Mouse (Mus musculus) R1 (cell line): ENCODE results near the gene Zfp335.
"Not testable (repeated sequence)": the region's sequence is repeated elsewhere in the genome, so short reads cannot be mapped to it uniquely, and the experiment has no call there.

Experiments used
- DNase-seq: peaks from one replicate; pipeline ENCODE4 v3.0.0-alpha.2; 2018; ENCODE audit warnings: low read depth, low spot score

Gene Zfp335

DNA sequence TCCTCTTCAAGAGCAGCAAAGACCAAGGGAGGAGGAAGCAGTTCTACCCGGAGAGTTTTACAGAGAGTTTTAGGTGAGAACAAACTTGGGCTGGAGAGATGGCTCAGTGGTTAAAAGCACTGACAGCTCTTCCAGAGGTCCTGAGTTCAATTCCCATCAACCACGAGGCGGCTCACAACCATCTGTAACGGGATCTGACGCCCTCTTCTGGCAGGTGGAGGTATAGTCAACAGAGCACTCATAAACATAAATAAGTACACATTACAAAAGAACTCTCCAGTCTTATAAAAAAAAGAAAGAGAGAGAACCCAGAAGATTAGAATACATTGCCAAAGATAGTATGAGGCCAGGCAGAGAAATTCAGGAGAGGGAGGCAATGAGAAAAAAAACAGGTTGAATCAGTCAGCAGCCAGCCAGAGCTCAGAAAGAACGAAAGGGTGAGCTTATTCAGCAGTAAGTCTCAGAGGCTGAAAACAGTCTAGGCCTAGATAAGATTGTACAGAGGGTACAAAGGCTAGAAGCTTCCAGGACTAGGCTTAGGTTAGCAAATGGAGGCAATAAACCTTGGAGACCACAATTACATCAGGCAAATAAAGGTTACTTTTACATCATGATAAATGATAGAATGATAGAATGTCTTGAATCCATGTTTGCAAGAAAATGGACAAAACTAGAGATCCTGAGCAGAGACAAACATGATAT, 39.8 kb downstream of the Zfp335 start:
- DNase-seq: peak; percentile 65

DNA sequence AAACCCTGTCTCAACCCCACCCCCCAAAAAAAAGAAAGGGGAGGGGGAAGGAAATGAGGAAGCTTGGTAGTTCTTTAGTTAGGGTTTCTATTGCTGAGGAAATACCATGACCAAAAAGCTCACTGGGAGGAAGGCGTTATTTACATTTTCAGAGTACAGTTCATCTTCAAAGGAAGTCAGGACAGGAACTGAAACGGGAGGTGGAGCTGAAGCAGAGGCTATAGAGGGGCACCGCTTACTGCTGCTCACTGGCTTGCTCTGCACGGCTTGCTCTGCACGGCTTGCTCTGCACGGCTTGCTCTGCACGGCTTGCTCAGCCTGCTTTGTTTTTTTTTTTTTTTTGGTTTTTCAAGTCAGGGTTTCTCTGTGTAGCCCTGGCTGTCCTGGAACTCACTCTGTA, 43.1 kb downstream of the Zfp335 start:
- no peak for DNase-seq

DNA sequence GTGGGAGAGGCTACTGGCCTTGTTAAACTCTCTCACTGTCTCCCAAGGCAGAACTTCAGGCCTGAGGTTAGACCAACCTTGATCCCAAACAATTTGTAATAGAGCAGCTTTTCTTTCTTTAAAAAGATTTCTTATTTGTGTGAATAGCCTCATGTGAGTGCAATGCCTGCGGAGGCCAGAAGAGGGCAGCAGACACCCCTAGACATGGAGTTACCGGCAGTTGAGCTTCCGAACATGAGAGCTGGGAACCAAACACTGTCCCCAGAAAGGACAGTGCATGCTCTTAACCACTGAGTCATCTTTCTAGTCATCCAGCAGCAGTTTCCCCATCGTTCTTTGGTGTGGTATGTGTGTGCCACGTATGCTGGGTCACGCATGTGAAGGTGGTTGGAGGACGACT, 44.0 kb downstream of the Zfp335 start:
- DNase-seq: peak; percentile 88

DNA sequence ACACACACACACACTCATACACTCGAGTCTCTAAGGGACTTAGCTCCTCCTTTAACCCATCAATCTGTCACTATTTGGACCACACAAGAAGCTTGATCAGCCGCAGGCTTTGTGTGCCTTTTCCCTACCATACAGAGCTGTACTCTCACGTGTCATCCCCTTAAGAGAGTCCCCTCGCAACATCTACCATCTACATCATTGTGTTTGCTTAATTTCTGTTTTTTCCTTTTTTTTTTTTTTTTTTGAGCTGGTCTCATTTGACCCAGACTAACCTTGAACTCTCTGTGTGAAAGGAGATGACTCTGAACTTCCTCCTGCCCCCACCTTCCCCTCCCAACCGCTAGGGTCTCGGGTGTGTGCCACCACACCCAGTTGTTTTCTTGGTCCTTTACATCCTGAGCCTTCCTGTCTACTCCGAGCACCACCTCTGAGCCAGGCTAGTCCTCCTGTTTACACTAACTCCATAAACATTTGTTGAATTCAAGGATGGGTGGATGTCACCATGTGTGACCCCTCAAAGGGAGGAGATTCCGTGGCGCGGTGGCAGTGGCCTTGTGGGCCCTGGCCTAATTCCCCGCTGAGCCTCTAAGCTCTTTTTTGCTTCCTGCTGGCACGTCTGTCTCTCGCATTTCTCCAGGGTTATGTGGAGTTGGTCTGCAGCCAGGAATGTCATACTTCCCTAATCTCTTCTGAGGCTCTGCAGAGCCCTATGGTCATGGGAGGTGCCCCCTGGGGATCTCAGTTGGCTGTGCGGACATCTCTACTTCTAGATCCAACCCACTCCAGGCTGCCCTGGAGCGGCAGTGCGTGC, 44.6 kb downstream of the Zfp335 start:
- DNase-seq: peak; percentile 94

DNA sequence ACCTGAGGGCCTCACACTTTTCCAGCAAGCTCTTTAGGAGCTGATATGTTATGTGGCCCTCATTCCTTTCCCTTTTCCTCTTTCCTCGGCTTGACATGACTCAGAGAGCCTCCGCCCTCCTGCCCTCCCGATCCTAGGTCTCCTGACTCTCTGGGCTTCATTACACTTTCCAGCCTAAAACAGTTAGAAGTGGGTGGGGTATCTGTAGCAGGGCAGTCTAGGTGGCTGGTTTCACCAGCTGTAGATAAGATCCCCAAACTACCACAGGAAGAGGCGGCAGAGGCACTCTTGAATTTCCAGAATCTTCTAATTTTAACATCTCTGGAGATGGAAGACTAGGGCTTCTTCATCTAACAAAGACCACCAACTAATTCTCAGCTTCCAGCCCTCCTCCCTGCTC, 47.0 kb downstream of the Zfp335 start:
- no peak for DNase-seq

DNA sequence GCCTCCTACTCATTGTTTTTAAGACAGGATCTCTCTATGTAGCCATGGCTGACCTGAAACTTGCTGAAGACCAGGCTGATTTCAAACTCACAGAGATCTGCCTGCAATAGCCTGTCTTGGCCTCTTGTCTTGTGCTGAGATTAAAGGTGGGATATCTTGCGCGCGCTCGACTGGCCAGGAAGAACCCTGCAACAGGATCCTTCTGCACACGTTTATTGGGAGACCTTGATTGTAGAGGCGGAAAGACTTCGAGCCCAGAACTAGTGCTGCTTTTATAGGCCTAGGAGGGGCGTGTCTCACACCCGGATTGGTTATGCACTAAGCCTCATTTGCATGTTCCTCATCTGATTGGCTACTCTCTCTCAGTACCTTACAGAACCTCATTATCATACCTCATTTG, 48.1 kb downstream of the Zfp335 start:
- DNase-seq: peak; percentile 46

DNA sequence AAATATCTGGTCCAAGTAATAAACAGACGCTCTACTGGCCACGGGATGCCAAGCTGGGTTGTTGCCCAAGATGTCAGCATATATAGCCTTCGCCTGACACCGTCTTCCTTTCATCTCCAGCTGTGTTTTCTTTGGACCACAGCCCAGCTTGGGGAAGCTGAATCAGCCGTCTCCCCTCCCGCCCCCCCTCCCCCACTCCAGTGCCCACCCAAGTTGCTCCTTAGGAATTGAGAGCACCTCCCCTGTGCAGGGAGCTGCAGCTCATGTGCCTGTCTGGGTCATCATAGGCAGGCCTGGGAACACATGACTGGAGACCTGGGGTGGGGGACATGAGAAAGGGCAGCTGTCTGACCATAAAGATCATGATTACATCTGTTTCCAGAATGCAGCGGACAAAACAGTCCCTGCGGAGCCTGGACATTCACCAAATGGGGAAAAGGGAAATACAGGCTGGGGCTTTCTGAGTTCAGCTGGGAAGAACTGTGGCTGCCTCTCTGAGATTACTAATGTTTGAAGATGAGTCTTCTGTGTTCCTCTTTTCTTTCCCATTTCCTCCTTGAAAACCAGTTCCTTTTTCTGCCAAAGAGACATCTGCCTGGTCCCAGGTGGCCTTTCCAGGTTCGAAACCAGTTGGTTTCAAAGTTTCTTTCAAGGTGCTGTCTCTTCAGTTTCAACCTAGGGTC, 49.2 kb downstream of the Zfp335 start:
- no peak for DNase-seq

DNA sequence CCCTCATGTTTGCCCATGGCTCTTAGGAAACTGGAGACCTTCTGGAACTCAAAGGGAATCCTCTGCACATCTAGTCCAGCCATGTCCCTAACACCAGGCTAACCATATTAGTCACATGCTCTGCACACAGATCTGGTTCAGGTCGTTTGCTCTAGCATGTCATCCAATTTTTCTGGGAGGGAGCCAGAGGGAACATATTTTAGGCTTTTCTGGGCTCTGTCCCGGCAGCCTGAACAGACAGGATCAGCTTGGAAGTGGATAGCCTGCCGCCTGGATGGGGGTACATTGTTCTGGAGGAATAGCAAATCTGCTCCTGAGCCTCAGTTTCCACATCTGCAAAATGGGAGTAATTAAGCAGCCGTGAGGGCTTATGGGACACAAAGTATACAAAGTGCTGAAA, 50.5 kb downstream of the Zfp335 start:
- DNase-seq: no peak

DNA sequence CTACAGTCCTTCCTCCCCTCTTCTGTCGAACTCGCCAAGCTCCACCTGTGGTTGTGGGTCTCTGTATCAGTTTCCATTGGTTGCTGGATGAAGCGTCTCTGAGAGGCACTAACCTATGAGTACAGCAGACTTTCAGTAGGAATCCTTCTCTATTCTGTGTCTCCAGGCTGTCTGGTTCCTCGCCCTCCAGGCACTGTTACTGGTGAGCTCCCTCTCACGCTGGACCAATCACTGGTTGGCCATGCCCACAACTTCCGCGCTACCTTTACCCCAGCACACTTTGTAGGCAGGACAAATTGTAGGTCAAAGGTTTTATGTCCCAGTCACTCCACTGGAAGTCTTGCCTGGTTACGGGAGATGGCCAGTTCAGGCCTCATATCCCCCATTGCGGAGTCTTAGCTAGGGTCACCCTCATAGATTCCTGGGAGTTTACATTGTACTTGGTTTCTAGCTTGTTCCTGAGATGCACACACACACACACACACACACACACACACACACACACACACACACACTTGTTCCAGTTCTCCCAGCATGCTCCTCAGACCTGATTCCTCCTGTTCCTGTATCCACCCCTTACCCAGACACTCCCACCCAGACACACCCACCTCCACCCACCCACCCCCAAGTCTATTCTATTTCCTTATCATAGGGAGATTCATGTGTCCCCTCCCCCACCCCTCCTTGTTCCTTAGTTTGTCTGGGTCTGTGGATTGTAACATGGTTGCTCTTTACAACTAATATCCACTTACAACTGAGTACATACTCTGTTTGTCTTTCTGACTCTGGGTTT, 51.7 kb downstream of the Zfp335 start:
- peak; percentile 62 for DNase-seq

DNA sequence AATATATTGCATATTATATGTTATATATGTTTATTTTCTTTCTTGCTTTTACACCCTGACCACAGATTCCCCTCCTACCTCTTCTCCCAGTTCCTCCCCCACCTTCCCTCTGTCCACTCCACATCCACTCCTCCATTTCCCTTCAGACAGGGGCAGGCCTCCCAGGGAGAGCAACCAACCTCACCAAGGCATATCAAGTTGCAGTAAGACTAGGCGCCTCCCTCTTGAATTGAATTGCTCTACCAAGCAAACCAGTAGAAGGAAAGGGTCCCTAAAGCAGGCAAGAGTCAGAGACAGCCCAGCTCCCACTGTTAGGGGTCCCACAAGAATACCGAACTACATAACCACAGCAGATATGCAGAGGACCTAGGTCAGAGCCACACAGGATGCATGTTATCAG, 52.4 kb downstream of the Zfp335 start:
- DNase-seq: no peak

DNA sequence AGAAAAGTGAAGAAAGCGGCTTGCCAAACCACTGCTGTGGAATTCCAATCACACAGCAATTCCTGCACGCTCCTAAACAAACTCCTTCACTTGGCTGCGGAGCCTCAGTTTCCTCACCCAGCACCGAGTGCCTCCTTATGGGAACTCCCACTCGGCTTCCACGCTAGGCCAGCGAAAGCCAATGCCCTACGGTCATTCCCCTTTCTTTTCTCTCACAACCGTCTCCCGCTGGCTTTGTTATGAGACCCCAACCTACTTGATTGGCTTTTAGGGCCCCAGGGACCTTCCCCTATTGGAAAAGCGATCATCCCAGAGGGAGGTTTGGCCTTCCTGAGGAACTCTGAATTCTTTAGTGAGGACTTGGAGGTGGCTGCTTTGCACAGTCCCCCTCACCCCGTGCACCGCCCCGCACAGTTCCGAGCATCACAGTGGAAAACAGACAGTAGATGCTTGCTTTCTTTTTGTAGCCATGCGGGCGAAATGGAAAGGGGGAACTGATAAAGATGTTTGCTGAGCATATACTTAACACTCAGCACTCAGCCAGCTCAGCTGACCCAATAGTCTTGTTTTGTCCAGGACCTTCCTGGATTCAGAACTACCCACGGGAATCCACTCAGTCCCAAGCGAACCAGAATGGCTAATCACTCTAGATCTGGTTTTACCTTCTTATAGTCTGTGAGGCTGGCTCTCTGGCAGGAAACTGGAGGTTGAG, 53.6 kb downstream of the Zfp335 start:
- peak; percentile 83 for DNase-seq

DNA sequence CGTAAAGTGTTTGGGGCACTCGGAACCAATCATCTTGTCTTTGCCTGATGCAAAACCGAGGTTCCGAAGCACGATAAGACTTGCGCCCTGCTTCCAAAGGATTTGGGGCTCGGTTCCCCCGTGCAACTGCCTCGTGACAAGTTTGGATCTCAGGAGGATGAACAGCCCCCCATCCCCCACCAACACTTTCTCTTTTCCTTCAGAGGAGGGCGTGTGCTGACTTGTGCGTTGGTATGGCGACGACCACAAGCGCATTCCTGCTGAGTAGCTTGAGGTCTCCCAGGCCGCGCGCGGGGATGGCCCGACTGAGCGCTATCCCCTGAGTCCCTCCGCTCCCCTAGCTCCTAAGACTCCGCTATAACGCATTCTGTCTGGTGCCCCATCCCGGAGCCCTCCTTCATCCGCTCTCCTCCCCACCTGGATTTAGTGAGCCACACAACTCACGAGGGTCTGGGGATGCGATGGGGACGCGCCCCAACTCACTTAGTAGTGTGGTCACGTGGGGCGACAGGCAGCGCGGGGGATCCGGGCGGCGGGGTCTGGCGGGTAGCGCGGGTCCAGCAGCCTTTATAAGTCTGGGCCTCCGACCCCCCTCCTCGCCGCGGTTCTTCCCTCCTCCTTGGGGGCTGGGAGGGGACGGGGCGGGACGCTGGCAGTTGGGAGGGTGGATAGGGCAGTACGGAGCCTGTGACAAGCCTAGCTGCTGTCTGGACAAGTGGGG, 54.3 kb downstream of the Zfp335 start, which contains the start of gene Pltp:
Gene Pltp (minus strand): TSS at position 611 of the 721 bp plus-strand sequence.
- peak; percentile 96 for DNase-seq

DNA sequence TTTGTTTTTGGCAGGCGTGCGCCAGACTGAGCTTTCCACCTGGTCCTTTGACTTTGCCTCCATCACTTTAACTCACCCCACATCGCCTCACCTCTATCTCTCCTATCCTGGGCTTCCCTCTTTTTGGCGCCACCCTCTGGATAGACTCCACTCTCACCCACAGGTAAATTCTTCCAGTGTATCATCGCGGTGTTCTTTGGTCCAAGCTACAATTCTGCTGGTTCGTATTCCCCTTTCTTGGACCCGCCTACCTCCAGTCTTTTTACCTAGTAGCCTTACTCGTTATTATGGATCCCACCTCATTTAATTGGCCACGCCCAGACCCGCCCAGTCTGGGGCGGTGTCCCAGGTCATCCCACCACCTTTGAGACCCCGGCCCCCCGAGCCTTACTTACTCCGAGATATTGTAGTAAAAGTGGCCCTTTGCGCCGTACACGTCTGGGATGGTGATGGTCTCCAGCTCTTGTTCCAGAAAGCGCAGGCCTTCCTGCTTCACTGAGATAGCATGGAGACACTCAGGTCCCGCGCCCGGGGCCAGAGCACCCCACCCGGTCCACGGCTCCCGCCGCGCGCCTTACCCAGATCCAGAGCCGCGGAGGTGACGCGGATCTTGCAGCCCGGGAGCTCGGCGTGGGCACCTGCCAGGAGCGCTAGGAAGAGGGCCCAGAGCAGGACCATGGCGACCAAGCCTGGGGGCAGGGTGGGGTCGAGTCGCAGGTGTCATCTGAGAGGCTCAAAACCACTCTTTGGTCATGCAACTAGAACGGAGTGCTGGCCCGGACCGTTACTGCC, 55.1 kb downstream of the Zfp335 start:
- DNase-seq: peak; percentile 91

DNA sequence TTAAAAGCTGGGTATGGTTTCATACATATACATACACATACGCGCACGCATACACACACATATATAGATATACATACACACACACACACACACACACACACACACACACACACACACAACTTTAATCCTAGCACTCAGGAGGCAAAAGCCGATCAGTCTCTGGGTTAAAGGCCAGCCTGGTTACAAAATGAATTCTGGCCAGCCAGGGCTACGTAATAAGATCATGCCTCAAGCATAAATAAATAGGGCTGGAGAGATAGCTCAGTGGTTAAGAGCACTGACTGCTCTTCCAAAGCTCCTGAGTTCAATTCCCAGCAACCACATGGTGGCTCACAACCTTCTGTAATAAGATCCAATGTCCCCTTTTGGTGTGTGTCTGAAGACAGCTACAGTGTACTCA, 56.0 kb downstream of the Zfp335 start:
- not testable (repeated sequence) for DNase-seq

DNA sequence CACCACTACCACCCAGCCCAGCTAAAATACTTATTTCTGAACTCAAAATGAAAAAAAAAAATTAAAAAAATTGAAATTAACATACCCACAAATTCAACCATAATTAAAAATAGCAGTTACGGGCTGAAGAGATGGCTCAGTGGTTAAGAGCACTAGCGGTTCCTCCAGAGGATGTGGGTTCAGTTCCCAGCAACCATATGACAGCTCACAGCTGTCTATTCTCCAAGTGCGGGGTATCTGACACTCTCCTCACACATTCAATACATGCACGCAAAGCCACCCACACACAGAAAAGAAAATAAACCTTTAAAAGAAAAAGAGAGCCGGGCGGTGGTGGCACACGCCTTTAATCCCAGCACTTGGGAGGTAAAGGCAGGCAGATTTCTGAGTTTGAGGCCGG, 61.5 kb downstream of the Zfp335 start:
- no peak for DNase-seq

DNA sequence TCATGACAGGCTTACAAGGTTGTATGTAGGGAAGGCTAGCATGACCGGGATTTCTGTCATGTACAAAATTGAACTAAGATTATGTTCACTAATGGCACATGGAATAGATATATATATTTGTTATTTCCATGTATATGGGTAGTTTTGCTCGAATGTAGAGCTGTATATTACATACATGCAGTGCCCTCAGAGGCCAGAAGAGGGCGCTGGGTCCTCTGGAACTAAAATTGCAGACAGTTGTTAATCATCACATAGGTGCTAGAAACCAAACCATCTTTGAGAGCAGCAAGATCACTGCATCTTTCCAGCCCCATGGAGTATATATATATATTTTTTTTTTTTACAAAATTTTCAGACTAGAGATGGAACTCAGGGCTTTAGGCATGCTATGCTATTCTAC, 65.8 kb downstream of the Zfp335 start:
- peak; percentile 63 for DNase-seq
